Mouse (Mus musculus) lung, embryonic 16.5 days (tissue): ENCODE data around the gene Tsga10. TPM values are rescaled to one million over a fixed set of nuclear protein-coding genes. Genes with fewer than 3 reads are reported as not detected.

Source experiments
- polyA plus RNA-seq: library from polyadenylated mRNA; unstranded; fragments of >200 nt; fragmentation: Nextera tagmentation; extraction: Ambion mirVana; gene quantifications from 2 replicates; pipeline ENCODE4 v1.2.1, GENCODE M21; 2015

Tsga10 gene
- polyA plus RNA-seq, 1 experiment from 2014 or later, result 8.2 TPM

Other genes with a start within 250 kb of the Tsga10 start
- gene 2010300C02Rik, start 146.3 kb downstream of the Tsga10 start, polyA plus RNA-seq, result 12.7 and 13.0 TPM in 2 replicates
- 8.8 TPM in 2 replicates for gene Lipt1, start 5.3 kb upstream of the Tsga10 start, polyA plus RNA-seq
- 27.0 and 30.9 TPM in 2 replicates for gene Mitd1, start 24.0 kb upstream of the Tsga10 start, polyA plus RNA-seq
- 214 and 222 TPM in 2 replicates for gene Mrpl30, start 24.0 kb upstream of the Tsga10 start, polyA plus RNA-seq
- not detected in 2 replicates for gene Lyg2, start 50.1 kb upstream of the Tsga10 start, polyA plus RNA-seq
- gene Lyg1, start 91.3 kb upstream of the Tsga10 start, polyA plus RNA-seq, result not detected in 2 replicates
- gene Txndc9, start 131.5 kb upstream of the Tsga10 start, polyA plus RNA-seq, result 142 TPM in 2 replicates
- gene Eif5b, start 131.6 kb upstream of the Tsga10 start, polyA plus RNA-seq, result 19.5 and 21.7 TPM in 2 replicates